Mouse (Mus musculus) embryonic facial prominence, embryonic 10.5 days (tissue): ENCODE results near the gene Wdr91. TPM values are rescaled to one million over a fixed set of nuclear protein-coding genes. Genes with fewer than 3 reads are reported as not detected.
A peak's percentile ranks its signal among the peaks of the same experiment; 100 is the strongest.

ENCODE experiments used
- DNase-seq: peaks from one replicate; pipeline ENCODE4 v3.0.0-alpha.2; 2017; ENCODE audit warnings: low spot score
- H3K27ac ChIP-seq: fragments of 300-500 bp; sonication (generic); replicated peaks from 2 replicates; pipeline ENCODE4 v1.5.1; 2016; ENCODE audit warnings: mild to moderate bottlenecking
- H3K27me3 ChIP-seq: fragments of 300-500 bp; sonication (generic); replicated peaks from 2 replicates; pipeline ENCODE4 v1.6.1; 2016; ENCODE audit warnings: low read depth, mild to moderate bottlenecking; ENCODE audit not compliant: poor library complexity, severe bottlenecking
- H3K36me3 ChIP-seq: fragments of 300-500 bp; sonication (generic); replicated peaks from 2 replicates; pipeline ENCODE4 v1.6.1; 2016; ENCODE audit warnings: mild to moderate bottlenecking, moderate library complexity
- H3K4me1 ChIP-seq: fragments of 300-500 bp; sonication (generic); 2 replicates; pipeline ENCODE4 v1.6.1; 2016
- H3K4me3 ChIP-seq: fragments of 300-500 bp; sonication (generic); 2 replicates; pipeline ENCODE4 v1.5.1; 2016; ENCODE audit warnings: mild to moderate bottlenecking, moderate library complexity
- H3K9me3 ChIP-seq: fragments of 300-500 bp; sonication (generic); 2 replicates; pipeline ENCODE4 v1.6.1; 2016; ENCODE audit warnings: mild to moderate bottlenecking
- WGBS: fragments of 180-500 bp; shearing (Covaris S2); methylation state at CpG from one replicate; pipeline ENCODE4 v1.1.7; 2016; 5-methylcytosine and 5-hydroxymethylcytosine counted together
- polyA plus RNA-seq: library from polyadenylated mRNA; unstranded; fragments of >200 nt; fragmentation: Nextera tagmentation; extraction: Ambion mirVana; gene quantifications from 2 replicates; pipeline ENCODE4 v1.2.1, GENCODE M21; 2016

Wdr91 gene
- polyA plus RNA-seq, 1 experiment from 2014 or later, result 11.9 TPM

GRCm38 (mm10) chr6:34909631-34910345 is 888 bp downstream of the Wdr91 start:
- Histone ChIP-seq H3K9me3 (no peaks in the 10 kb centered on the region), H3K36me3 (peaks cover 43% of the 10 kb centered on the region), H3K27me3 (no peaks in the 10 kb centered on the region), H3K4me1 (peaks cover 34% of the 10 kb centered on the region), H3K27ac (peak overlapping the region; percentile 90; the same call in 1 of the 2 replicates), H3K4me3 (peak overlapping the region; percentile 84)
- DNase-seq, result no peak
- 53% methylated on average over 8 of the region's 8 CpGs for WGBS

GRCm38 (mm10) chr6:34907696-34908260 is 2.9 kb downstream of the Wdr91 start:
- Histone ChIP-seq H3K9me3 (no peaks in the 10 kb centered on the region), H3K27ac (peak overlapping the region; percentile 7; the same call in 1 of the 2 replicates), H3K4me1 (peaks cover 34% of the 10 kb centered on the region), H3K36me3 (peaks cover 62% of the 10 kb centered on the region), H3K4me3 (no peak overlapping the region), H3K27me3 (no peaks in the 10 kb centered on the region)
- 82% methylated on average over 18 of the region's 18 CpGs for WGBS
- no peak for DNase-seq

GRCm38 (mm10) chr6:34907121-34907614 is 3.5 kb downstream of the Wdr91 start:
- peaks cover 68% of the 10 kb centered on the region for H3K36me3 ChIP-seq
- peak overlapping the region; percentile 41 for H3K27ac ChIP-seq
- no peak for DNase-seq
- 49% methylated on average over 2 of the region's 2 CpGs for WGBS
- no peaks in the 10 kb centered on the region for H3K27me3 ChIP-seq
- no peaks in the 10 kb centered on the region for H3K9me3 ChIP-seq
- peaks cover 36% of the 10 kb centered on the region for H3K4me1 ChIP-seq
- H3K4me3 ChIP-seq, result no peak overlapping the region

- Histone ChIP-seq H3K27ac (peak overlapping the region; percentile 41; the same call in 1 of the 2 replicates), H3K36me3 (peaks cover 73% of the 10 kb centered on the region), H3K4me1 (peaks cover 40% of the 10 kb centered on the region), H3K27me3 (no peaks in the 10 kb centered on the region), H3K9me3 (no peaks in the 10 kb centered on the region), H3K4me3 (no peak overlapping the region)
- 93% methylated on average over 4 of the region's 4 CpGs for WGBS
- DNase-seq, result no peak
These were observed 4.0 kb downstream of the Wdr91 start for GRCm38 (mm10) chr6:34906661-34907060.

- Histone ChIP-seq H3K36me3 (peaks cover 78% of the 10 kb centered on the region), H3K4me1 (peaks cover 40% of the 10 kb centered on the region), H3K9me3 (no peaks in the 10 kb centered on the region), H3K27ac (no peak overlapping the region), H3K27me3 (no peaks in the 10 kb centered on the region), H3K4me3 (no peak overlapping the region)
- WGBS, result 81% methylated on average over 2 of the region's 2 CpGs
- DNase-seq, result no peak
These were observed 4.6 kb downstream of the Wdr91 start for GRCm38 (mm10) chr6:34906125-34906524.

GRCm38 (mm10) chr6:34904361-34904760 is 6.3 kb downstream of the Wdr91 start:
- H3K27me3 ChIP-seq, result no peaks in the 10 kb centered on the region
- no peak overlapping the region for H3K27ac ChIP-seq
- H3K9me3 ChIP-seq, result no peaks in the 10 kb centered on the region
- H3K4me3 ChIP-seq, result no peak overlapping the region
- no peak for DNase-seq
- H3K4me1 ChIP-seq, result peaks cover 25% of the 10 kb centered on the region
- WGBS, result 94% methylated on average over 6 of the region's 6 CpGs
- peaks cover 96% of the 10 kb centered on the region for H3K36me3 ChIP-seq

GRCm38 (mm10) chr6:34903851-34904250 is 6.8 kb downstream of the Wdr91 start:
- Histone ChIP-seq H3K4me3 (no peak overlapping the region), H3K27me3 (no peaks in the 10 kb centered on the region), H3K27ac (no peak overlapping the region), H3K4me1 (peaks cover 21% of the 10 kb centered on the region), H3K36me3 (peaks cover 97% of the 10 kb centered on the region), H3K9me3 (no peaks in the 10 kb centered on the region)
- WGBS, result 88% methylated on average over 10 of the region's 10 CpGs
- DNase-seq, result no peak

- no peak for DNase-seq
- WGBS, result 86% methylated on average over 5 of the region's 5 CpGs
- peaks cover 94% of the 10 kb centered on the region for H3K36me3 ChIP-seq
These were observed 7.2 kb downstream of the Wdr91 start for GRCm38 (mm10) chr6:34903441-34903840.

GRCm38 (mm10) chr6:34902578-34902977 is 8.1 kb downstream of the Wdr91 start:
- Histone ChIP-seq H3K36me3 (peaks cover 96% of the 10 kb centered on the region), H3K27ac (no peak overlapping the region), H3K27me3 (no peaks in the 10 kb centered on the region), H3K4me1 (peaks cover 15% of the 10 kb centered on the region), H3K9me3 (no peaks in the 10 kb centered on the region), H3K4me3 (no peak overlapping the region)
- no peak for DNase-seq
- 94% methylated on average over 7 of the region's 7 CpGs for WGBS

More at GRCm38 (mm10) chr6:34903441-34903840, 7.2 kb downstream of the Wdr91 start:
- no peaks in the 10 kb centered on the region for H3K27me3 ChIP-seq
- no peak overlapping the region for H3K27ac ChIP-seq
- peaks cover 20% of the 10 kb centered on the region for H3K4me1 ChIP-seq
- H3K4me3 ChIP-seq, result no peak overlapping the region
- H3K9me3 ChIP-seq, result no peaks in the 10 kb centered on the region

GRCm38 (mm10) chr6:34901911-34902444 is 8.7 kb downstream of the Wdr91 start:
- Histone ChIP-seq H3K36me3 (peaks cover 96% of the 10 kb centered on the region), H3K9me3 (no peaks in the 10 kb centered on the region), H3K4me3 (no peak overlapping the region), H3K27me3 (no peaks in the 10 kb centered on the region), H3K27ac (no peak overlapping the region), H3K4me1 (peaks cover 9% of the 10 kb centered on the region)
- 66% methylated on average over 9 of the region's 9 CpGs for WGBS
- DNase-seq, result no peak

- no peak for DNase-seq
- Histone ChIP-seq H3K9me3 (no peaks in the 10 kb centered on the region), H3K36me3 (peaks cover 91% of the 10 kb centered on the region), H3K27ac (no peak overlapping the region), H3K4me3 (no peak overlapping the region), H3K27me3 (no peaks in the 10 kb centered on the region), H3K4me1 (peaks cover 11% of the 10 kb centered on the region)
- 68% methylated on average over 2 of the region's 2 CpGs for WGBS
These were observed 9.7 kb downstream of the Wdr91 start for GRCm38 (mm10) chr6:34900990-34901389.

- Histone ChIP-seq H3K27me3 (no peaks in the 10 kb centered on the region), H3K9me3 (no peaks in the 10 kb centered on the region), H3K4me3 (no peak overlapping the region), H3K4me1 (peaks cover 12% of the 10 kb centered on the region), H3K27ac (no peak overlapping the region), H3K36me3 (peaks cover 91% of the 10 kb centered on the region)
- no peak for DNase-seq
- 88% methylated on average over 2 of the region's 2 CpGs for WGBS
These were observed 11.5 kb downstream of the Wdr91 start for GRCm38 (mm10) chr6:34899127-34899526.
